Mouse (Mus musculus): Measurements from ENCODE around the gene Postn. TPM values are rescaled to one million over a fixed set of nuclear protein-coding genes. Genes with fewer than 3 reads are reported as not detected.

Gene Postn
- polyA plus RNA-seq, 1 experiment from 2014 or later: 24.8 TPM

GRCm38 (mm10) chr3:54420983-54421382 is 60.1 kb downstream of the Postn start:
- H3K4me1 ChIP-seq: no peaks in the 10 kb centered on the region

GRCm38 (mm10) chr3:54421666-54422065 is 60.8 kb downstream of the Postn start:
- no peaks in the 10 kb centered on the region for H3K36me3 ChIP-seq
- no peaks in the 10 kb centered on the region for H3K4me1 ChIP-seq
- H3K4me2 ChIP-seq: no peak overlapping the region
- H3K9me3 ChIP-seq (replicated peaks): no peaks in the 10 kb centered on the region
- no peaks in the 10 kb centered on the region for H3K27me3 ChIP-seq (replicated peaks)
- H3K4me3 ChIP-seq: no peak overlapping the region
- no peak overlapping the region for H3K27ac ChIP-seq
- ATAC-seq: no peak
- 75% methylated on average over 2 of the region's 2 CpGs for WGBS (ENCODE audit: insufficient replicate concordance)
- H3K9ac ChIP-seq: no peak overlapping the region

More at GRCm38 (mm10) chr3:54420983-54421382, 60.1 kb downstream of the Postn start:
- Histone ChIP-seq H3K9ac (no peak overlapping the region), H3K4me2 (no peak overlapping the region), H3K27me3 (replicated peaks) (no peaks in the 10 kb centered on the region), H3K9me3 (replicated peaks) (no peaks in the 10 kb centered on the region), H3K36me3 (no peaks in the 10 kb centered on the region), H3K4me3 (no peak overlapping the region), H3K27ac (no peak overlapping the region)
- no peak for ATAC-seq
- whole genome bisulfite sequencing (ENCODE audit: insufficient replicate concordance): 59% methylated on average over 6 of the region's 6 CpGs

GRCm38 (mm10) chr3:54424146-54424545 is 63.2 kb downstream of the Postn start:
- no peaks in the 10 kb centered on the region for H3K27me3 ChIP-seq (replicated peaks)

GRCm38 (mm10) chr3:54431663-54432062 is 70.8 kb downstream of the Postn start:
- 76% methylated on average over 4 of the region's 4 CpGs for WGBS (ENCODE audit: insufficient replicate concordance)
- no peak for ATAC-seq

More at GRCm38 (mm10) chr3:54424146-54424545, 63.2 kb downstream of the Postn start:
- H3K9ac ChIP-seq: no peak overlapping the region
- no peaks in the 10 kb centered on the region for H3K4me1 ChIP-seq
- 51% methylated on average over 4 of the region's 4 CpGs for WGBS (ENCODE audit: insufficient replicate concordance)
- no peaks in the 10 kb centered on the region for H3K9me3 ChIP-seq (replicated peaks)
- no peak overlapping the region for H3K27ac ChIP-seq
- ATAC-seq: no peak
- H3K36me3 ChIP-seq: no peaks in the 10 kb centered on the region
- H3K4me2 ChIP-seq: no peak overlapping the region
- no peak overlapping the region for H3K4me3 ChIP-seq

GRCm38 (mm10) chr3:54432167-54432566 is 71.3 kb downstream of the Postn start:
- WGBS (ENCODE audit: insufficient replicate concordance): 51% methylated on average over 6 of the region's 6 CpGs
- Histone ChIP-seq H3K9ac (no peak overlapping the region), H3K9me3 (replicated peaks) (no peaks in the 10 kb centered on the region), H3K27me3 (replicated peaks) (no peaks in the 10 kb centered on the region), H3K4me2 (no peak overlapping the region), H3K4me3 (no peak overlapping the region), H3K36me3 (no peaks in the 10 kb centered on the region), H3K4me1 (no peaks in the 10 kb centered on the region), H3K27ac (no peak overlapping the region)
- no peak for ATAC-seq

More at GRCm38 (mm10) chr3:54431663-54432062, 70.8 kb downstream of the Postn start:
- Histone ChIP-seq H3K36me3 (no peaks in the 10 kb centered on the region), H3K4me3 (no peak overlapping the region), H3K4me2 (no peak overlapping the region), H3K9ac (no peak overlapping the region), H3K27me3 (replicated peaks) (no peaks in the 10 kb centered on the region), H3K9me3 (replicated peaks) (no peaks in the 10 kb centered on the region), H3K4me1 (no peaks in the 10 kb centered on the region), H3K27ac (no peak overlapping the region)

- H3K27ac ChIP-seq: no peak overlapping the region
- no peaks in the 10 kb centered on the region for H3K9me3 ChIP-seq (replicated peaks)
- no peak overlapping the region for H3K4me3 ChIP-seq
- ATAC-seq: no peak
- no peaks in the 10 kb centered on the region for H3K36me3 ChIP-seq
- H3K27me3 ChIP-seq (replicated peaks): no peaks in the 10 kb centered on the region
- no peak overlapping the region for H3K9ac ChIP-seq
- WGBS (ENCODE audit: insufficient replicate concordance): 72% methylated on average over 4 of the region's 4 CpGs
- H3K4me2 ChIP-seq: no peak overlapping the region
- H3K4me1 ChIP-seq: no peaks in the 10 kb centered on the region
Measured at GRCm38 (mm10) chr3:54432605-54433004, 71.7 kb downstream of the Postn start.

- 73% methylated on average over 6 of the region's 6 CpGs for WGBS (ENCODE audit: insufficient replicate concordance)
- Histone ChIP-seq H3K9ac (no peak overlapping the region), H3K4me3 (no peak overlapping the region), H3K27ac (no peak overlapping the region), H3K9me3 (replicated peaks) (no peaks in the 10 kb centered on the region), H3K27me3 (replicated peaks) (no peaks in the 10 kb centered on the region), H3K4me2 (no peak overlapping the region), H3K4me1 (no peaks in the 10 kb centered on the region), H3K36me3 (no peaks in the 10 kb centered on the region)
- no peak for ATAC-seq
Measured at GRCm38 (mm10) chr3:54434571-54434970, 73.7 kb downstream of the Postn start.

GRCm38 (mm10) chr3:54436373-54436964 is 75.6 kb downstream of the Postn start:
- H3K9ac ChIP-seq: no peak overlapping the region
- H3K4me2 ChIP-seq: no peak overlapping the region
- no peak overlapping the region for H3K27ac ChIP-seq
- H3K4me1 ChIP-seq: no peaks in the 10 kb centered on the region
- no peak for ATAC-seq
- no peaks in the 10 kb centered on the region for H3K36me3 ChIP-seq
- no peaks in the 10 kb centered on the region for H3K9me3 ChIP-seq (replicated peaks)
- no peak overlapping the region for H3K4me3 ChIP-seq
- H3K27me3 ChIP-seq (replicated peaks): no peaks in the 10 kb centered on the region
- 43% methylated on average over 1 of the region's 1 CpGs for WGBS (ENCODE audit: insufficient replicate concordance)

Other genes with a start within 250 kb of the Postn start
- 0.11 and 0.13 TPM in 2 replicates for gene Trpc4, start 205.1 kb upstream of the Postn start, polyA plus RNA-seq (2016; fragmentation: Nextera tagmentation; extraction: Ambion mirVana)